Mouse (Mus musculus): ENCODE results near the gene Tspoap1. TPM values are rescaled to one million over a fixed set of nuclear protein-coding genes. Genes with fewer than 3 reads are reported as not detected.

Gene Tspoap1
- polyA plus RNA-seq, 1 experiment from 2014 or later: 38.4 TPM

DNA sequence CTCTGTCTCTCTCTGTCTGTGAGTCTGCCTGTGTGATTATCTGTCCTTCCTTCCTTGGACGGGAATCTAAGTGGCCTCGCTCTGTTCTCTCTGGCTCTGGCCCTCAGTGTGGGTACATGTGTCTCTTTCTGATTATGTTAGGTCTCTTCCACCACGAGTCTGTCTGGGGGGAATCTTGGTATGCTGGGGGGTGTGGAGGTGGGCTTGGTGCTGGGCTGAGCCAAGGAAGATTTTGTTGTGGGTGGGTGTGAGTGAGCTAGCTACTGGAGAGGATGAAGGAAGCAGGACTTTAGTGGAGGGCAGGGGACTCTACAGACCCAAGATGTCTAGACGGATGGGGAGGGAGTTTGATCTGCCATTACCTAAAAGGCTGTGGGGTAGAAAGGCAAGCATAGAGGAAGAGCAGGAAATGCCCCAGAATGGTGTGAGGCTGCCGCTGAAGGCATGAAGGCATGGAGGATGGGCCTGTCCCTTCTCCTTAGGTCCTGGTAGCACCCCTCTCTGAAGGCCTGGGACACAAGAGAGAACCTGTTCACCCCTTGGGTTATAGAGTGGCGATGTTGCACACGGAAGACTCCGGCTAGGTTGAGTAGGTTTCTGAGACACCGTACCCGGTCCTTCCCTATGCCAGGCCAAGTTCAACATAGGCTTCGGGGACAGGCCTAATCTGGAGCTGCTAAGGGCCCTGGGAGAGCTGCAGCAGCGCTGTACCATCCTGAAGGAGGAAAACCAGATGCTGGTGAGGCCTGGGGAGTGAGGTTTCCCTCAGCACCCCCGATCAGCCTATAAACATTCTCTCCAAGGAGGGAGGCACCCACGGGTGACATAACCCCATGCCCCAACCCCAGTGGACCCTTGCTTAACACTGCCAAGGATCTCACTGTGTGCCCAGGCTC lies 1.7 kb downstream of the Tspoap1 start:
- H3K4me2 ChIP-seq (ENCODE audit: low read length): peak overlapping the region; percentile 93
- H3K27ac ChIP-seq (ENCODE audit: low read depth, low read length): no peak overlapping the region; the same call in 1 of the 2 replicates
- H3K4me1 ChIP-seq (ENCODE audit: control insufficient read depth, insufficient read depth, low read depth, low read length): peaks cover 27% of the 10 kb centered on the region
- no peaks in the 10 kb centered on the region for H3K9me3 ChIP-seq (ENCODE audit: control insufficient read depth, low read length)
- H3K9ac ChIP-seq (ENCODE audit: low read depth, low read length): peak overlapping the region; percentile 83
- H3K4me3 ChIP-seq (ENCODE audit: low read length): peak overlapping the region; percentile 73
- H3K27me3 ChIP-seq (replicated peaks; ENCODE audit: control insufficient read depth, insufficient read depth, low read length): no peaks in the 10 kb centered on the region
- no peaks in the 10 kb centered on the region for H3K36me3 ChIP-seq (ENCODE audit: control insufficient read depth, insufficient read depth, low read length)
- ATAC-seq: no peak
- 66% methylated on average over 14 of the region's 14 CpGs for WGBS

DNA sequence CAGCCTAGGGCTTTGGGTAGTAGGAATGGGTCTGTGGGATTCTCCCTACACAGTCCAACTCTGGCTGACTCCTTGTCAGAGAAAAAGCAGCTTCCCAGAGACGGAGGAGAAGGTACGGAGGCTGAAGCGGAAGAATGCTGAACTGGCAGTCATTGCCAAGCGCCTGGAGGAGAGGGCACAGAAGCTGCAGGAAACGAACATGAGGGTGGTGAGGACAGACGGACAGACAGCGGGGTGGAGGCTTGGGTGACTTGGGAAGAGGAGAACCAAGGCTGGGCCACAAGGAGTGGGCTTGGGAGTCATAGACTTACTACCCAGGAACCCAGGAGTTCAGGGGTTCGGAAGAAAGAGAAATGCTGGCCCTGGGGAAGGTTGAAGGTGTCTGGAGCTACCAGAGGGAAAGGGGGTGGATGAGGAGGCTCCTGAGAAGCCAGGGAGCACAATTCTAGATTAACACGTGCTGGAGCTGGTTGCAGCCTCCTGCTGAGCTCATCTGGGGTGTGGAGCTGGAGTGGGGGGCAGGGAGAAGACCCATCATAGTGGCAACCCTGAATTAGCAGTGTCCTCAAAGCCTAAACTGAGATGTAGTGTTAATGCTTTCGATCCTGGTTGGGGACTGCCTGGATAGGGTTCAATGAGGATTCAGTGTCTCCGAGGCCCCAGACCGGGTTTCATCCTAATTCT lies 2.5 kb downstream of the Tspoap1 start:
- Histone ChIP-seq H3K9me3 (ENCODE audit: control insufficient read depth, low read length) (no peaks in the 10 kb centered on the region), H3K27ac (ENCODE audit: low read depth, low read length) (peak overlapping the region; percentile 44), H3K27me3 (replicated peaks; ENCODE audit: control insufficient read depth, insufficient read depth, low read length) (no peaks in the 10 kb centered on the region), H3K4me2 (ENCODE audit: low read length) (peak overlapping the region; percentile 93), H3K36me3 (ENCODE audit: control insufficient read depth, insufficient read depth, low read length) (no peaks in the 10 kb centered on the region), H3K4me1 (ENCODE audit: control insufficient read depth, insufficient read depth, low read depth, low read length) (peaks cover 27% of the 10 kb centered on the region), H3K4me3 (ENCODE audit: low read length) (peak overlapping the region; percentile 73), H3K9ac (ENCODE audit: low read depth, low read length) (peak overlapping the region; percentile 83)
- 31% methylated on average over 12 of the region's 12 CpGs for WGBS
- ATAC-seq: no peak

DNA sequence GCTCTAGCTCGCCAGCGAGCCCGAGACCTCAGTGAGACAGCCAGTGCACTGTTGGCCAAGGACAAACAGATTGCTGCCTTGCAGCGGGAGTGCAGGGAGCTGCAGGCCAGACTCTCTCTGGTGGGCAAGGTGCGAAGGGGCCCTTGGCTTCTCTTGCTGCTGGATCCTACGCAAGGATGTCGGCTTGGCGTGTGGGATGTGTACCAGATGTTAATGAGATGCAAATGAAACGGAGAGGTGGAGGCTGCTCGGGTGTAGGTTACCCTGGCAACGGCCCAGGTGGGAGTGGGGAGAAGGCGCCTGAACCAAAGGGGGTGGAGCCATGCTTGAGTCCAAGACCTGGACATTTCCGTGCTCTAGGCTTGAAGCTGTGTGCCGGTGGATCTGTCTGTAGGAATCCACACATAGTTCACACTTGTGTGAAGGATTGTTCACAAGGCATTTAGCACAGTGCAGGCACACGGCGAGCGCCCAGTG lies 3.2 kb downstream of the Tspoap1 start:
- peak overlapping the region; percentile 83 for H3K9ac ChIP-seq (ENCODE audit: low read depth, low read length)
- H3K4me2 ChIP-seq (ENCODE audit: low read length): peak overlapping the region; percentile 93
- peak overlapping the region; percentile 73 for H3K4me3 ChIP-seq (ENCODE audit: low read length)
- H3K9me3 ChIP-seq (ENCODE audit: control insufficient read depth, low read length): no peaks in the 10 kb centered on the region
- under 1% methylated on average over 17 of the region's 17 CpGs for WGBS
- 0 out of 2 replicates have a peak, but pooled peaks cover 3% of the 10 kb centered on the region for H3K36me3 ChIP-seq (ENCODE audit: control insufficient read depth, insufficient read depth, low read length)
- peak overlapping the region; percentile 44 for H3K27ac ChIP-seq (ENCODE audit: low read depth, low read length)
- no peaks in the 10 kb centered on the region for H3K27me3 ChIP-seq (replicated peaks; ENCODE audit: control insufficient read depth, insufficient read depth, low read length)
- peaks cover 27% of the 10 kb centered on the region for H3K4me1 ChIP-seq (ENCODE audit: control insufficient read depth, insufficient read depth, low read depth, low read length)
- ATAC-seq: peak; percentile 57

DNA sequence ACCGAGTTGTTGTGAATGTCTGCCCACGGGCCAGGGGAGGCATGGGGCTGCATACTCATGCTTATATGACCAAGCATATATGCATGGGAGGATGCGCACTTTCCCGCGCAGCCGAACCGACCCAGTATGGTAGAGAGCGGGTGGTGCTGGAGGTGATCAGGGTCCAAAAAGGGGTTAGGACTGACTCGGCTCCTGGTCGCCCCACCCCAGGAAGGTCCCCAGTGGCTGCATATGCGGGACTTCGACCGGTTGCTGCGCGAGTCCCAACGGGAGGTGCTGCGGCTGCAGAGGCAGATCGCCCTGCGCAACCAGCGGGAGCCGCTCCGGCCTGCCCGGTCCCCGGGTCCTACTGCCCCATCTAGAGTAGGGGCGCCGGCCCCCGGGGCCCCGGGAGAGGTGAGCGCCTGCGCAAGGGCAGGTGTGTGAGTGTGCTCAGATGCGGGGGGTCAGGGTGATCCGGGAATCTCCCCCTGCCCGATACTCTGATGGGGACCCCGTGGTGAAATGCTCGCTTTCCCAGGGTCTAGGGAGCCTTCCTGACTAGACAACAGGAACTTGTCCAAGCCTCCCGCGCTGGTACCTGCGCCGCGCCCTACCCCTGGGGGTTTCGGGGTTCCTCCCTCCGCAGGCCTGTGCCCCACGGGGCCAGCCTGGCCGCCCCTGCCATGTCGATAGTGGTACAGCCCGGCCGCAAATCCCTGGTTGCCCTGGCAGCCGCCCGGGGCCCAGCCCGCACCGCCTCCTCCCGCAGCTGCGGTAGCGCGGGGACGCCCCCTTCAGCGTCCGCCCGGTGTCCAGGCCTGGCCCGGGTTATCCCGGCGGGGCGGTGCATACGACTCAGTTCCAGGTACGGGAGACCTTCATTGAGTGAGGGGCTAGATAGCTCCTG lies 3.9 kb downstream of the Tspoap1 start:
- H3K4me1 ChIP-seq (ENCODE audit: control insufficient read depth, insufficient read depth, low read depth, low read length): peaks cover 27% of the 10 kb centered on the region
- under 1% methylated on average over 65 of the region's 65 CpGs for WGBS
- peaks cover 6% of the 10 kb centered on the region; the same call in 1 of the 2 replicates for H3K36me3 ChIP-seq (ENCODE audit: control insufficient read depth, insufficient read depth, low read length)
- H3K9ac ChIP-seq (ENCODE audit: low read depth, low read length): peak overlapping the region; percentile 83
- ATAC-seq: peak; percentile 48
- peak overlapping the region; percentile 44 for H3K27ac ChIP-seq (ENCODE audit: low read depth, low read length)
- H3K27me3 ChIP-seq (replicated peaks; ENCODE audit: control insufficient read depth, insufficient read depth, low read length): no peaks in the 10 kb centered on the region
- peak overlapping the region; percentile 73 for H3K4me3 ChIP-seq (ENCODE audit: low read length)
- H3K4me2 ChIP-seq (ENCODE audit: low read length): peak overlapping the region; percentile 93
- H3K9me3 ChIP-seq (ENCODE audit: control insufficient read depth, low read length): no peaks in the 10 kb centered on the region

- Histone ChIP-seq H3K36me3 (ENCODE audit: control insufficient read depth, insufficient read depth, low read length) (peaks cover 22% of the 10 kb centered on the region), H3K9me3 (ENCODE audit: control insufficient read depth, low read length) (no peaks in the 10 kb centered on the region), H3K4me2 (ENCODE audit: low read length) (no peak overlapping the region), H3K27ac (ENCODE audit: low read depth, low read length) (no peak overlapping the region), H3K4me3 (ENCODE audit: low read length) (no peak overlapping the region), H3K9ac (ENCODE audit: low read depth, low read length) (no peak overlapping the region), H3K4me1 (ENCODE audit: control insufficient read depth, insufficient read depth, low read depth, low read length) (peaks cover 10% of the 10 kb centered on the region), H3K27me3 (replicated peaks; ENCODE audit: control insufficient read depth, insufficient read depth, low read length) (no peaks in the 10 kb centered on the region)
- WGBS: 87% methylated on average over 4 of the region's 4 CpGs
- ATAC-seq: no peak
Measured at GRCm38 (mm10) chr11:87768745-87769144, 8.4 kb downstream of the Tspoap1 start.

DNA sequence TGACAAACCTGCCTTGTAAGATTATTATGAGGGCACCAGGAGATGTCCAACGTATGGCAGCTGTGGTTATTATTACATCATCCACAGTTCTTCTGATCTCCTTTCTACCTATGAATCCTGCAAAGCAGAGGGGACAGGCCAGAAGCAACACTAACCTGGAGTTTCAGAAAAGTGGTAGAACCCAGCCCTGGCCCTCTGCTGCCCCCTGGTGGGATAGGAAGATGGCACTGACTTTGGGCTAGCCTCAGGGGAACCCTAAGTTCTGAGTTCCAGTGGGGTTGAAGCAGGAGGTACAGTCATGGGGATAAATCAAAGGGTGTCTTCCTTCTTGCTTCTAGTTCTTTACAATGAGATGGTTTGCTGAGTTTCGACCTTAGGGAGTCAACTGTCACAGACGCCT lies 10.6 kb downstream of the Tspoap1 start:
- Histone ChIP-seq H3K4me2 (ENCODE audit: low read length) (no peak overlapping the region), H3K9ac (ENCODE audit: low read depth, low read length) (no peak overlapping the region), H3K4me1 (ENCODE audit: control insufficient read depth, insufficient read depth, low read depth, low read length) (no peaks in the 10 kb centered on the region), H3K9me3 (ENCODE audit: control insufficient read depth, low read length) (no peaks in the 10 kb centered on the region), H3K36me3 (ENCODE audit: control insufficient read depth, insufficient read depth, low read length) (peaks cover 30% of the 10 kb centered on the region), H3K4me3 (ENCODE audit: low read length) (no peak overlapping the region), H3K27me3 (replicated peaks; ENCODE audit: control insufficient read depth, insufficient read depth, low read length) (no peaks in the 10 kb centered on the region), H3K27ac (ENCODE audit: low read depth, low read length) (no peak overlapping the region)
- ATAC-seq: no peak
- WGBS: 60% methylated on average over 3 of the region's 3 CpGs

DNA sequence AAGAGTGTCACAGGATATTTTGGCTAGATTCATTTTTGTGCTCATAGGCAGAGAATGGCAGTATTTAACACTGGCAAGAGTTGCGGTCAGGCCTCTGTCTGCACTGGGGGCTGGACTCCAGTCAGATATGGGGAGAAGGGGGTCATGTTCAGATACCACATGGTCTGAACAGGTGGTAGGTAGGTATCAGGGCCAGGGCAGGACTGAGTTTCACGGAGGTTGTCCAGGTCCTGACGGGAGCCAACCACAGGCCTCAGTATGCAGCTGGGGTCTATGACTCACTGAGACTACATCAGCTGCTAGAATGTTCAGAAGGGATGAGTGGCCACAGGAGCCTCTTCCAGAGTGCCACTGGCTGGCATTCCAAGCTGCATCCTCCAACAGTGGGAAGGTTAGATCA lies 12.0 kb downstream of the Tspoap1 start:
- 94% methylated on average over 3 of the region's 3 CpGs for WGBS
- H3K36me3 ChIP-seq (ENCODE audit: control insufficient read depth, insufficient read depth, low read length): peaks cover 36% of the 10 kb centered on the region
- H3K4me2 ChIP-seq (ENCODE audit: low read length): no peak overlapping the region
- H3K4me3 ChIP-seq (ENCODE audit: low read length): no peak overlapping the region
- ATAC-seq: no peak
- H3K9ac ChIP-seq (ENCODE audit: low read depth, low read length): no peak overlapping the region
- no peaks in the 10 kb centered on the region; the same call in 1 of the 2 replicates for H3K27me3 ChIP-seq (replicated peaks; ENCODE audit: control insufficient read depth, insufficient read depth, low read length)
- H3K4me1 ChIP-seq (ENCODE audit: control insufficient read depth, insufficient read depth, low read depth, low read length): no peaks in the 10 kb centered on the region
- no peak overlapping the region for H3K27ac ChIP-seq (ENCODE audit: low read depth, low read length)
- H3K9me3 ChIP-seq (ENCODE audit: control insufficient read depth, low read length): no peaks in the 10 kb centered on the region

GRCm38 (mm10) chr11:87778100-87778765 lies 17.9 kb downstream of the Tspoap1 start:
- Histone ChIP-seq H3K27me3 (replicated peaks; ENCODE audit: control insufficient read depth, insufficient read depth, low read length) (no peaks in the 10 kb centered on the region; the same call in 1 of the 2 replicates), H3K4me1 (ENCODE audit: control insufficient read depth, insufficient read depth, low read depth, low read length) (peaks cover 8% of the 10 kb centered on the region; the same call in 1 of the 2 replicates), H3K9ac (ENCODE audit: low read depth, low read length) (peak overlapping the region; percentile 62), H3K36me3 (ENCODE audit: control insufficient read depth, insufficient read depth, low read length) (peaks cover 17% of the 10 kb centered on the region), H3K9me3 (ENCODE audit: control insufficient read depth, low read length) (no peaks in the 10 kb centered on the region), H3K27ac (ENCODE audit: low read depth, low read length) (peak overlapping the region; percentile 29; the same call in 1 of the 2 replicates), H3K4me3 (ENCODE audit: low read length) (peak overlapping the region; percentile 34), H3K4me2 (ENCODE audit: low read length) (peak overlapping the region; percentile 60)
- 9% methylated on average over 21 of the region's 32 CpGs for WGBS
- ATAC-seq: peak; percentile 73
